Mouse (Mus musculus) T-helper 1 cell (primary cell): ENCODE measurements at regions not wholly inside any gene's neighbourhood (a gene's known extent, or its start where the extent isn't known, plus 50 kb on each side); places are given as distances from the start of the nearest gene placed in this dataset.

Source experiments
- in situ Hi-C: fragments of 300-600 bp; cut with MboI, MseI; formaldehyde crosslinking; loops from one replicate; pipeline ENCODE4 v1.15.1; 2025; ENCODE audit warnings: high pct_unique_total_duplicates

GRCm38 (mm10) chr9:113488651-113489050 lies 219.4 kb downstream of the Pdcd6ip start:
- in situ Hi-C loops = loop anchor here (5.0 kb wide), 1 partner anchor 99 kb away; no protein-coding TSS in a partner anchor

- in situ Hi-C loops = loop anchor here (5.0 kb wide), 1 partner anchor 101 kb away; no protein-coding TSS in a partner anchor
These were observed 221.5 kb downstream of the Pdcd6ip start for GRCm38 (mm10) chr9:113486494-113487081.

- in situ Hi-C loops = no loop called here
These were observed 228.2 kb downstream of the Pdcd6ip start for GRCm38 (mm10) chr9:113479897-113480296.

- in situ Hi-C loops = no loop called here
These were observed 229.2 kb downstream of the Pdcd6ip start for GRCm38 (mm10) chr9:113478761-113479265.

- in situ Hi-C loops = no loop called here
These were observed 236.3 kb downstream of the Pdcd6ip start for GRCm38 (mm10) chr9:113471781-113472180.

- in situ Hi-C loops = no loop called here
These were observed 245.2 kb downstream of the Pdcd6ip start for GRCm38 (mm10) chr9:113462888-113463287.

- in situ Hi-C loops = no loop called here
These were observed 245.7 kb downstream of the Pdcd6ip start for GRCm38 (mm10) chr9:113462267-113462887.

GRCm38 (mm10) chr9:113459885-113460284 lies 248.2 kb downstream of the Pdcd6ip start:
- in situ Hi-C loops = no loop called here

GRCm38 (mm10) chr9:113459221-113459620 lies 248.8 kb downstream of the Pdcd6ip start:
- in situ Hi-C loops = no loop called here

GRCm38 (mm10) chr9:113458741-113459154 lies 249.3 kb downstream of the Pdcd6ip start:
- in situ Hi-C loops = no loop called here

- in situ Hi-C loops = no loop called here
These were observed 250.7 kb downstream of the Pdcd6ip start for GRCm38 (mm10) chr9:113457169-113457850.

- in situ Hi-C loops = no loop called here
These were observed 252.5 kb downstream of the Pdcd6ip start for GRCm38 (mm10) chr9:113455577-113455976.

- in situ Hi-C loops = no loop called here
These were observed 254.8 kb downstream of the Pdcd6ip start for GRCm38 (mm10) chr9:113453231-113453630.

- in situ Hi-C loops = no loop called here
These were observed 266.2 kb downstream of the Pdcd6ip start for GRCm38 (mm10) chr9:113441770-113442411.

GRCm38 (mm10) chr9:113438394-113438793 lies 269.7 kb downstream of the Pdcd6ip start:
- in situ Hi-C loops = loop anchor here (5.0 kb wide), 1 partner anchor 199 kb away; no protein-coding TSS in a partner anchor

GRCm38 (mm10) chr9:113435921-113436320 lies 272.1 kb downstream of the Pdcd6ip start:
- in situ Hi-C loops = loop anchor here (5.0 kb wide), 1 partner anchor 201 kb away; no protein-coding TSS in a partner anchor

- in situ Hi-C loops = no loop called here
These were observed 274.6 kb downstream of the Pdcd6ip start for GRCm38 (mm10) chr9:113433424-113433823.

GRCm38 (mm10) chr9:113432601-113433179 lies 275.4 kb downstream of the Pdcd6ip start:
- in situ Hi-C loops = no loop called here

GRCm38 (mm10) chr9:113430411-113430810 lies 277.6 kb downstream of the Pdcd6ip start:
- in situ Hi-C loops = no loop called here

GRCm38 (mm10) chr9:113427281-113427680 lies 280.8 kb downstream of the Pdcd6ip start:
- in situ Hi-C loops = no loop called here

- in situ Hi-C loops = no loop called here
These were observed 281.7 kb downstream of the Pdcd6ip start for GRCm38 (mm10) chr9:113426324-113426723.
